Mouse (Mus musculus) neural tube, embryonic 13.5 days (tissue): ENCODE results near the gene Nrap. TPM values are rescaled to one million over a fixed set of nuclear protein-coding genes. Genes with fewer than 3 reads are reported as not detected.

Source experiments
- ATAC-seq: fragments of 200-750 bp; cut with Nextera tagmentation; 2 replicates; pipeline ENCODE4 v1.8.0; 2017; ENCODE audit warnings: low read depth, mild to moderate bottlenecking, moderate TSS enrichment, moderate library complexity
- H3K27ac ChIP-seq: fragments of 300-500 bp; sonication (generic); replicated peaks from 2 replicates; pipeline ENCODE4 v1.5.1; 2015; ENCODE audit warnings: moderate library complexity, mild to moderate bottlenecking, inconsistent platforms
- H3K27me3 ChIP-seq: fragments of 300-500 bp; sonication (generic); 2 replicates; pipeline ENCODE4 v1.6.1; 2015; ENCODE audit warnings: mild to moderate bottlenecking, inconsistent platforms
- H3K36me3 ChIP-seq: fragments of 300-500 bp; sonication (generic); 2 replicates; pipeline ENCODE4 v1.6.1; 2015; ENCODE audit warnings: mild to moderate bottlenecking, inconsistent platforms
- H3K4me1 ChIP-seq: fragments of 300-500 bp; sonication (generic); replicated peaks from 2 replicates; pipeline ENCODE4 v1.6.1; 2015; ENCODE audit warnings: inconsistent platforms
- H3K4me2 ChIP-seq: fragments of 300-500 bp; sonication (generic); 2 replicates; pipeline ENCODE4 v1.6.1; 2015; ENCODE audit warnings: inconsistent platforms, mild to moderate bottlenecking, moderate library complexity
- H3K4me3 ChIP-seq: fragments of 300-500 bp; sonication (generic); 2 replicates; pipeline ENCODE4 v1.5.1; 2015; ENCODE audit warnings: mild to moderate bottlenecking, inconsistent platforms
- H3K9ac ChIP-seq: fragments of 300-500 bp; sonication (generic); 2 replicates; pipeline ENCODE4 v1.6.1; 2015; ENCODE audit warnings: moderate library complexity, mild to moderate bottlenecking, inconsistent platforms
- H3K9me3 ChIP-seq: fragments of 300-500 bp; sonication (generic); 2 replicates; pipeline ENCODE4 v1.6.1; 2016; ENCODE audit warnings: inconsistent platforms
- WGBS: fragments of 180-500 bp; shearing (Covaris S2); methylation state at CpG from one replicate; pipeline ENCODE4 v1.1.7; 2015; 5-methylcytosine and 5-hydroxymethylcytosine counted together
- polyA plus RNA-seq: library from polyadenylated mRNA; unstranded; fragments of >200 nt; fragmentation: Nextera tagmentation; extraction: Ambion mirVana; gene quantifications from 2 replicates; pipeline ENCODE4 v1.2.1, GENCODE M21; 2015

Nrap gene
- polyA plus RNA-seq, 1 experiment from 2014 or later = 0.32 TPM

DNA sequence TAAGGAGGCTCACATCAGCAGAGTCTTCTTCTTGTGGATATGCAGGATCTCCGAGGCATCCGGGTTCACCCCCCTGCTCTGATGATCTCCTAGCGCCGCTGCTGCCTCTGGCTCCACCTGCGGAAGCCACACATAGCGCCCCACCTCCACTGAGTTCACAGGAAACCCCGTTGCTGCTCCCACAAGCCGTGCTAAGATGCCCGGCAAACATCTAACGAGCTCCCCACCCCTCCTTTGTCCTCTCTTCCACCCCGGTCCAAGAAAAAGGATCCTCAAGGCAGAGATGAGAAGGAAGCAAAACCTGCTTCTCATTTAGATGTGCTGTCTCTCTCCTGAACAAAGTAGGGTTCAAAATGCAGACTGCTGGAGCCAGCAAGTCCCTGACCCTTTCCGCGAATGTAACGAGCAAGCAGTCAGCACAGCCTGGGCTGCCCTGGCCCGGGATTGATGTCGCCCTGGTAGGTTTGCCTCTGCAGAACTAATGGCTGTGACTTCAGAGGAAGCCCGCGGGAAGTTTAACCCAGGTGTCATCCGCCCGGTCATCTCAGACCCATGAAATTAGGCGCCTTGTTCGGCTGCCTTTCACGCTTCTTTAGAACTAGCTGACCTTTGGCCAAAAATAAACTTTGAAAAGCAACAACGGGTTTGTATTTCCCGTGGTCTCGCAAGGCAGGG is 69.5 kb downstream of the Nrap start:
- no peaks in the 10 kb centered on the region for H3K27me3 ChIP-seq
- H3K4me2 ChIP-seq = peak overlapping the region; percentile 42
- ATAC-seq = no peak
- H3K4me1 ChIP-seq = peaks cover 23% of the 10 kb centered on the region
- H3K27ac ChIP-seq = no peak overlapping the region
- H3K36me3 ChIP-seq = no peaks in the 10 kb centered on the region
- 0 out of 2 replicates have a peak overlapping the region, but pooled peaks have one; percentile 41 for H3K9ac ChIP-seq
- H3K9me3 ChIP-seq = no peaks in the 10 kb centered on the region
- H3K4me3 ChIP-seq = peak overlapping the region; percentile 12; the same call in 1 of the 2 replicates
- 15% methylated on average over 26 of the region's 26 CpGs for WGBS

DNA sequence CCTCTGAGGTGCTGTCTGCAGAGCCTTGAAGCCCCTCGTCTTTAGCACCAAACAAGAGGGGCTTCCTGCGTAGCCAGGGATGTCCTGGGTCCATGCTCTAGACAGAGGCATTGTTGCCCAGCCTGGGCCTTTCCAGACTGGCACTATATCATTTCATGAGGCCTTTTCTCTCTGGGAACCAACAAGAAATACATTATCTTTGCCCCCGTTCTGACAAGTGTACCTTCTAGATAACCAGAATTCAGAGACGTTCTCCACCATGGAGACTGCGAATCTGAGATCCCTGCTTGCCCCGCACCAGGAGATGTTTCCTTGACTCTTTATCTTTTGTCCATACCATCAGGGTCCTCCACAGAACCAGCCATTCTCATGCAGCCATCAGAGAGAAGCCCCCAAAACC is 70.2 kb downstream of the Nrap start:
- H3K36me3 ChIP-seq = no peaks in the 10 kb centered on the region
- WGBS = 89% methylated on average over 6 of the region's 6 CpGs
- H3K9me3 ChIP-seq = no peaks in the 10 kb centered on the region
- H3K4me2 ChIP-seq = no peak overlapping the region
- H3K4me3 ChIP-seq = no peak overlapping the region
- H3K9ac ChIP-seq = no peak overlapping the region
- no peak overlapping the region for H3K27ac ChIP-seq
- no peak for ATAC-seq
- H3K4me1 ChIP-seq = peaks cover 23% of the 10 kb centered on the region
- no peaks in the 10 kb centered on the region for H3K27me3 ChIP-seq

DNA sequence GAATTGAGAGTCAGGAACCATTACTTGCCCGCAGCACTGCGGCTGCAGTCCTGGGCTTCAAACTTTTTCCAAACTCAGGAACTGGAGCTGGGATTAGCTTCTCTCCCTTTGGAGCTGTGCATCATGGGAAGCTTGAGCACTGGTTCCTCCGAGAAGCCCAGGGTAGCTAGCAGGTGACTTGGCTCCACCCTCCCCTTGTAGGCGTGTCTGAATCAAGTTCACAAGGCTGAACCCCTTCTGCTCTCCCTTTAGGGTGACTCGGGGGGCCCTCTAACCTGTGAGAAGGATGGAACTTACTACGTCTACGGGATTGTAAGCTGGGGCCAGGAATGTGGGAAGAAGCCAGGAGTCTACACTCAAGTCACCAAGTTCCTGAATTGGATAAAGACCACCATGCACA is 70.6 kb downstream of the Nrap start:
- H3K4me1 ChIP-seq = peaks cover 23% of the 10 kb centered on the region
- ATAC-seq = no peak
- no peak overlapping the region for H3K4me2 ChIP-seq
- H3K27ac ChIP-seq = no peak overlapping the region
- H3K9me3 ChIP-seq = no peaks in the 10 kb centered on the region
- H3K36me3 ChIP-seq = no peaks in the 10 kb centered on the region
- no peaks in the 10 kb centered on the region for H3K27me3 ChIP-seq
- no peak overlapping the region for H3K9ac ChIP-seq
- WGBS = 96% methylated on average over 7 of the region's 7 CpGs
- H3K4me3 ChIP-seq = no peak overlapping the region

DNA sequence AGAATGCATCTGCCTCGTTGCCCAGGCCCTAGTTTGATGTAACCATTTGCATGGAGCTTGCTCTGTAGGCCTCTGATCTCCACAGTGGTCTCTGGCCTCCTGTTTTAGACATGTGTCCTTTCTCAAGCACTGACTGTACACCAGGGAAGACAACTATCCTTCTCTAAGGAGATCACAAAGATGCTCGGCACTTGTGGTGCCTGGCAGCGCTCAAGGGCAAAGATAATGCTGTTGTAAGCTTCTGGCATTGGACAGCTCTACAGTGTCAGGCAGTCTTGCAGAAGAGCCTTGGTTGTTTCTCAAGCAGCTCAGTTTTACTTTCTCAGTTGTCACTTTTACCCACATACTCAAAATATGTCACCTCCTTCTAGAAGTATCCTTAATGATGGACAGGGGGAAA is 73.3 kb downstream of the Nrap start:
- H3K27me3 ChIP-seq = no peaks in the 10 kb centered on the region
- no peak overlapping the region for H3K4me3 ChIP-seq
- H3K4me2 ChIP-seq = no peak overlapping the region
- peaks cover 19% of the 10 kb centered on the region for H3K4me1 ChIP-seq
- H3K36me3 ChIP-seq = no peaks in the 10 kb centered on the region
- 77% methylated on average over 3 of the region's 3 CpGs for WGBS
- H3K27ac ChIP-seq = no peak overlapping the region
- no peak overlapping the region for H3K9ac ChIP-seq
- no peaks in the 10 kb centered on the region for H3K9me3 ChIP-seq
- no peak for ATAC-seq

DNA sequence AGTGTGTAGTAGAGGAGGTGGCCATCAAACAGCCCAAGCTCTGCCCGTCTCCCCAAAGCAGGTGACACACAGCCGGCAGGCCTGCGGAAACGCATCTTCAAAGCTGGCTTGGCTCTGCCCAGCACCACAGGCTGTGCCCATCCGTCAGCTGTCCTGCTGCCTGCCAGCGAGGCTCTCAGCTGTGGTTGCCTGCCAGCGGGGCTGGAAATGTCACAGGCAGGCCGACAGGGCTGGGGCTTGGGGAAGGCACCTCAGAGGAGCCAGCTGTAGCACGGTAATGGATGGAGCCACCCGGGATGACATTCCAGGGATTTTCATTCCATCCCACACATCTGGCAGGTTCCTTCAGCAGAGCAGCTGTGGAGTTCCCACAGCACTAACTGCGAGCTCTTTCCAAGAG is 89.0 kb downstream of the Nrap start:
- peaks cover 4% of the 10 kb centered on the region; the same call in 1 of the 2 replicates for H3K4me1 ChIP-seq
- H3K36me3 ChIP-seq = no peaks in the 10 kb centered on the region
- ATAC-seq = no peak
- no peaks in the 10 kb centered on the region for H3K27me3 ChIP-seq
- H3K9me3 ChIP-seq = no peaks in the 10 kb centered on the region
- no peak overlapping the region for H3K4me2 ChIP-seq
- no peak overlapping the region for H3K9ac ChIP-seq
- H3K27ac ChIP-seq = no peak overlapping the region
- no peak overlapping the region for H3K4me3 ChIP-seq
- WGBS = 61% methylated on average over 11 of the region's 11 CpGs

DNA sequence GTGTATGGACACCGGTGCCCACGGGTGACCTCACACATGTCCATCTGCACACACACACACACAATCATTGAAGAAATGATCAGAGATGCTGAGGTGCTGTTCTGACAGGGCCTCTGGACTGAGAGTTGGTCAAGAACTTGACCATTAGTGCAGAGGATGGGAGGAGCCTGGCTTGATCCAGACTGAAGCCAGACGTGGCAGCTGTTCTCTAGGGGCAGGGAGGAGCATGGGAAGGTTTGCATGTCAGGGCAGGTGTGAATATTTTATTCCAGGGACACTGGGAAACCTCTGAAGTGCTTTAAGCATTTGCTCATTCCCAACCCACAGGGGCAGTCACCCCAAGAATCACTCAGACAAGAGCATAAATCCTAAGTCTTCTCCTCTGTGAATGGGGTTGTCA is 92.6 kb downstream of the Nrap start:
- Histone ChIP-seq H3K4me3 (no peak overlapping the region), H3K27ac (no peak overlapping the region), H3K27me3 (no peaks in the 10 kb centered on the region; the same call in 1 of the 2 replicates), H3K9ac (no peak overlapping the region), H3K9me3 (no peaks in the 10 kb centered on the region), H3K4me1 (peaks cover 13% of the 10 kb centered on the region), H3K36me3 (no peaks in the 10 kb centered on the region), H3K4me2 (no peak overlapping the region)
- no peak for ATAC-seq
- 65% methylated on average over 3 of the region's 3 CpGs for WGBS

DNA sequence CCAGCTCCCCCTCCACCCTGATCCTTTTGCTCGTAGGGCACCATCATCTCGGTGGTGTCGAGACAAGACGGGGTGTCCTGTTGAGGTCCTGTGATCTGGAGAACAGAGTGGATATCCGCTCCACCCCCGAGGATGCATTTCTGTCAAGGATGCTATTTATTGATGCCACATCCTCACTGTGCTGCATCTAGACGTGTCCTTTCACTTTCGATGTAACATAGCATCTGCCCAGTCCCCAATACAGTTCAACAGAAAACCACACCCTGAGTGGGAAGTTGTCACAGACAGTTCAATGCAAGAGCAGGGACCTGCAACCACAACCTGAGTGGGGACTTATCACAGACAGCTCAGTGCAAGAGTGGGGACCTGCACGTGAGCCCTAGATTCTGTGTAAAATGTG is 93.2 kb downstream of the Nrap start:
- no peak overlapping the region for H3K27ac ChIP-seq
- ATAC-seq = no peak
- no peaks in the 10 kb centered on the region; the same call in 1 of the 2 replicates for H3K27me3 ChIP-seq
- H3K4me1 ChIP-seq = peaks cover 13% of the 10 kb centered on the region
- no peak overlapping the region for H3K4me2 ChIP-seq
- H3K9ac ChIP-seq = no peak overlapping the region
- H3K9me3 ChIP-seq = no peaks in the 10 kb centered on the region
- 84% methylated on average over 9 of the region's 9 CpGs for WGBS
- no peak overlapping the region for H3K4me3 ChIP-seq
- no peaks in the 10 kb centered on the region for H3K36me3 ChIP-seq

DNA sequence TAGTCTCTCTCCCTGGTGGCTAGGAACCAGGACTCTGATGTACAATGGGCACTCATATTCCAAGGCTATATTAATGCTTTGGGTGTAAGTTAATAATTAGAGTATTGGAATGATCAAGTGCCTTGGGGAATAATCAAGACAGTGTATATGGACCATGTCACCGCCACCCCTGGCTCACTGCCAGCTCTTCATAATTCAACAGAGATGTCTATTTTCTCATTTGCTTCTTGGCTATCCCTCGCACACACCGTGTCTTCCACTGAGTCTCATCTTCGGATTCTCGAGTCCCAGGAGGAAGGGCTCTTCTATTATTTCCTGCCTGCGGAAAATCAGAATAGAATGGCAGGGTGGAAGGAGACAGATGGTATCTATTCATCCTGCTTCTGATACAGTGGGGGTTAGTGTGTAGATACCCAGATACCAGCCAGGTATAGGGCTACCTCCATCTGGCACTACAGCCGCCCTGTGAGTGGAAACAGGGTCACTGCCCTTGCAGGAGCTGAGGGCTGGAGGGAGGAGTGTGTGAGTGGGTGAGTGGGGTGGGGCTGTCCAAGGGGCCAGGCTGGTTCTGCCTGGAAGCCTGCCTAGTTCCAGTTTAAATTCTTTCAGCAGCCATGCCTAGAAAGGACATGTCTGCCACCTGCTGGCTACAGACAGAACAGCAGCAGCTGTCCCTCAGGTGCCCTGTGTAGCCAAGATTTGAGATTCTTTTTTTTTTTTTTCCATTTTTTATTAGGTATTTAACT is 95.0 kb downstream of the Nrap start:
- WGBS = 27% methylated on average over 7 of the region's 7 CpGs
- no peaks in the 10 kb centered on the region for H3K36me3 ChIP-seq
- no peak overlapping the region for H3K9ac ChIP-seq
- peaks cover 8% of the 10 kb centered on the region for H3K4me1 ChIP-seq
- no peaks in the 10 kb centered on the region for H3K9me3 ChIP-seq
- peak; percentile 84 for ATAC-seq
- no peaks in the 10 kb centered on the region; the same call in 1 of the 2 replicates for H3K27me3 ChIP-seq
- no peak overlapping the region for H3K4me3 ChIP-seq
- H3K4me2 ChIP-seq = no peak overlapping the region
- H3K27ac ChIP-seq = no peak overlapping the region

DNA sequence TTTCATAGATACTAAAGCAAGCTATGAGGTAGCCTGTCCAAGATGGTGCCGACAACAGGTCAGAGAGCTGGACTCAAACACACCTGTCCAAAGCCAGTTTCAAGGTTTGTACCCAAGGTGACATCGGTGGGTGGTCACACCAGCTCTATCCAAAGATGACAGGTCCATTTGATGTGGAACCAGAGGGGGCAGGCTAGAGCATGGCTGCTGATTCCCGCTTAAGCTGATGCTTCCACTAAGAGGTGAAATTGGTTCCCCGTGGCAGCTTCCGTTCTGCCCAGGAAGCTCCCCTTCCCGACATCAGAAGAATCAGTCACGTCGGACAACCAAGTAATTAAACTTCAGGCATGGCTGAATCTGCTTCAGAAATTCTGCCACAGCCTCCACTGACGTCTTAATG is 97.5 kb downstream of the Nrap start:
- Histone ChIP-seq H3K27ac (no peak overlapping the region), H3K36me3 (no peaks in the 10 kb centered on the region), H3K4me2 (no peak overlapping the region), H3K27me3 (no peaks in the 10 kb centered on the region; the same call in 1 of the 2 replicates), H3K9ac (no peak overlapping the region), H3K4me3 (no peak overlapping the region), H3K4me1 (peaks cover 8% of the 10 kb centered on the region), H3K9me3 (no peaks in the 10 kb centered on the region)
- no peak for ATAC-seq
- WGBS = 65% methylated on average over 9 of the region's 9 CpGs

DNA sequence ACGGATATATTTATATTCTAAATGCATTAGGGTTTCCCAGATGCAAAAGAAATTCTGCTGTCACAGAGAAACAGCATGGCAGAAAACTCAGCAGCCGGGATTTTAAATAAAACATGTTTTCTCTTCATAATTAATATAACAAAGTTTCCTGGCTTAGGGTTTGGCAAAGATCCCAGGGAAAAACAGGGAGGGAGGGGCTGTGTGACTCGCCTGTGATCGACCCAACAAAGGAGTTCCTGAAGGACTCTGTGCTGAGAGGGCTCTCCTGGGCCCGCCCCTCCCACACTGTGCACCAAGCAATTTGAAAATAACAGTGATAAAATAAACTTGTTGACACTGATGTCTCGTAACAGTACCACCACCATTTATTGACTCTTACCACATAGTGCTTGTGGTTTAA is 97.9 kb downstream of the Nrap start:
- Histone ChIP-seq H3K4me2 (no peak overlapping the region), H3K4me1 (peaks cover 8% of the 10 kb centered on the region), H3K27ac (no peak overlapping the region), H3K27me3 (no peaks in the 10 kb centered on the region; the same call in 1 of the 2 replicates), H3K36me3 (no peaks in the 10 kb centered on the region), H3K9ac (no peak overlapping the region), H3K9me3 (no peaks in the 10 kb centered on the region), H3K4me3 (no peak overlapping the region)
- no peak for ATAC-seq
- 61% methylated on average over 6 of the region's 6 CpGs for WGBS

DNA sequence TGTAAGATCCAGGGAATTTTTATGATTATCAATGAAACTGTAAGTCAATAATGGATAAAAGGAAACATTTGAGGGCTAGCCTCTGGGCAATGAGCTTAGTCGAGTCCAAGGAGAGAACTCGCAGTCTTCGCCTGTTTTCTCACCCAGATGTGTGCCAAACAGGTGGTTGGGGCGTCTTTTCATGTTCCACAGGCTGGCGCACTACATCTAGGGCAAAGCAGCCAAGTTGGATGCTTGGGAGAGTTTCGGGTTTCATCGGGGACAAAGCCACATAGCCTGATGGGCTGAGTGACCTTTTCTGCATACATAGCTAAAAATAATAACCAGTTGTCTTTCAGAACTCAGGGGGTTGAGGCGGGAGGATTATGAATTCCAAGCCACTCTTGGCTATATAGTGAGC is 100.2 kb downstream of the Nrap start:
- H3K4me3 ChIP-seq = no peak overlapping the region
- ATAC-seq = no peak
- peaks cover 4% of the 10 kb centered on the region for H3K4me1 ChIP-seq
- H3K4me2 ChIP-seq = no peak overlapping the region
- H3K27me3 ChIP-seq = no peaks in the 10 kb centered on the region; the same call in 1 of the 2 replicates
- H3K9me3 ChIP-seq = no peaks in the 10 kb centered on the region
- H3K36me3 ChIP-seq = no peaks in the 10 kb centered on the region
- H3K27ac ChIP-seq = no peak overlapping the region
- H3K9ac ChIP-seq = no peak overlapping the region
- WGBS = 80% methylated on average over 8 of the region's 8 CpGs

DNA sequence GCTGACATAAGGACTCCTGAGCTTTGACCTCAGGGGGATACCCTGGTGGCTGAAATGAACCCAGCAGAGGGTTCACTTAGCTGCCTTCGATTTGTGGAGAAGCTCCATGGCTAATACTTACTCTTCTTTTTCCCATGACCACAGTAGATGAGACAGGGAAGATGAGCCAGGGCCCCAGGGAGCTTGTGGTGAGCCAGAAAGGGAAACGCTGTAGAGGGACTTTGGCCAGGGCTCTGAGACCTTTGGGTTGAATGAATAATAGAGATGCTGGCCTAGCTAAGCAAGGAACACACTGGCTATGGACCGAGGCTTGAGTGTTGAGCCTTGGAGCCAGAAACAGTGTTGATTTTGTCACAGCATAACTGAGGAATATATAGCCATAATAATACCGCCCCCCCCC is 101.4 kb downstream of the Nrap start:
- H3K4me1 ChIP-seq = no peaks in the 10 kb centered on the region
- no peak overlapping the region for H3K27ac ChIP-seq
- H3K27me3 ChIP-seq = no peaks in the 10 kb centered on the region; the same call in 1 of the 2 replicates
- no peak for ATAC-seq
- no peak overlapping the region for H3K9ac ChIP-seq
- H3K4me2 ChIP-seq = no peak overlapping the region
- no peaks in the 10 kb centered on the region for H3K36me3 ChIP-seq
- no peak overlapping the region for H3K4me3 ChIP-seq
- H3K9me3 ChIP-seq = no peaks in the 10 kb centered on the region
- WGBS = 86% methylated on average over 4 of the region's 4 CpGs
